Mouse (Mus musculus): Measurements from ENCODE around the gene Vamp4.

- TF ChIP-seq GATA1 (IDR thresholded peaks at IDR 0.05; ENCODE audit: low read length) (no peak), TAL1 (IDR thresholded peaks at IDR 0.05; ENCODE audit: low read length) (no peak)
Measured at GRCm38 (mm10) chr1:162609633-162610250, 39.4 kb downstream of the Vamp4 start.
